Mouse (Mus musculus) liver, embryonic 13.5 days (tissue): ENCODE measurements around the gene Rusc2. TPM values are rescaled to one million over a fixed set of nuclear protein-coding genes. Genes with fewer than 3 reads are reported as not detected.

ENCODE experiments used
- ATAC-seq: fragments of 200-750 bp; cut with Nextera tagmentation; 2 replicates; pipeline ENCODE4 v1.8.0; 2017; ENCODE audit warnings: low read depth, mild to moderate bottlenecking, moderate number of reproducible peaks, moderate library complexity
- DNase-seq: peaks from one replicate; pipeline ENCODE4 v3.0.0; 2022
- H3K27ac ChIP-seq: fragments of 300-500 bp; sonication (generic); 2 replicates; pipeline ENCODE4 v1.5.1; 2015; ENCODE audit warnings: moderate library complexity, mild to moderate bottlenecking, inconsistent platforms
- H3K27me3 ChIP-seq: fragments of 300-500 bp; sonication (generic); 2 replicates; pipeline ENCODE4 v1.6.1; 2015; ENCODE audit warnings: mild to moderate bottlenecking, inconsistent platforms
- H3K36me3 ChIP-seq: fragments of 300-500 bp; sonication (generic); 2 replicates; pipeline ENCODE4 v1.6.1; 2015; ENCODE audit warnings: mild to moderate bottlenecking, inconsistent platforms
- H3K4me1 ChIP-seq: fragments of 300-500 bp; sonication (generic); replicated peaks from 2 replicates; pipeline ENCODE4 v1.6.1; 2015; ENCODE audit warnings: inconsistent platforms
- H3K4me2 ChIP-seq: fragments of 300-500 bp; sonication (generic); 2 replicates; pipeline ENCODE4 v1.6.1; 2015; ENCODE audit warnings: inconsistent platforms, mild to moderate bottlenecking, moderate library complexity
- H3K4me3 ChIP-seq: fragments of 300-500 bp; sonication (generic); replicated peaks from 2 replicates; pipeline ENCODE4 v1.5.1; 2015; ENCODE audit warnings: mild to moderate bottlenecking, inconsistent platforms
- H3K9ac ChIP-seq: fragments of 300-500 bp; sonication (generic); 2 replicates; pipeline ENCODE4 v1.6.1; 2015; ENCODE audit warnings: mild to moderate bottlenecking, inconsistent platforms
- H3K9me3 ChIP-seq: fragments of 300-500 bp; sonication (generic); replicated peaks from 2 replicates; pipeline ENCODE4 v1.6.1; 2016; ENCODE audit warnings: inconsistent platforms
- WGBS: fragments of 180-500 bp; shearing (Covaris S2); methylation state at CpG from one replicate; pipeline ENCODE4 v1.1.7; 2015; ENCODE audit not compliant: insufficient replicate concordance; 5-methylcytosine and 5-hydroxymethylcytosine counted together
- polyA plus RNA-seq: library from polyadenylated mRNA; unstranded; fragments of >200 nt; fragmentation: Nextera tagmentation; extraction: Ambion mirVana; gene quantifications from 2 replicates; pipeline ENCODE4 v1.2.1, GENCODE M21; 2015

Gene Rusc2
- polyA plus RNA-seq, 1 experiment from 2014 or later, result 0.82 TPM

- ATAC-seq, result no peak
- no peak overlapping the region for H3K27ac ChIP-seq
These were observed 19.2 kb downstream of the Rusc2 start for GRCm38 (mm10) chr4:43400976-43401375.

GRCm38 (mm10) chr4:43401486-43401885, 19.7 kb downstream of the Rusc2 start:
- WGBS, result 70% methylated on average over 10 of the region's 10 CpGs
- DNase-seq, result no peak

More at GRCm38 (mm10) chr4:43400976-43401375, 19.2 kb downstream of the Rusc2 start:
- Histone ChIP-seq H3K9me3 (no peaks in the 10 kb centered on the region), H3K4me1 (no peaks in the 10 kb centered on the region), H3K4me3 (no peak overlapping the region), H3K27me3 (peaks cover 20% of the 10 kb centered on the region), H3K4me2 (no peak overlapping the region), H3K9ac (no peak overlapping the region), H3K36me3 (no peaks in the 10 kb centered on the region)
- WGBS, result 47% methylated on average over 10 of the region's 10 CpGs
- DNase-seq, result no peak

GRCm38 (mm10) chr4:43402212-43402611, 20.4 kb downstream of the Rusc2 start:
- Histone ChIP-seq H3K4me1 (peaks cover 4% of the 10 kb centered on the region; the same call in 1 of the 2 replicates), H3K9me3 (no peaks in the 10 kb centered on the region), H3K4me2 (no peak overlapping the region), H3K27me3 (peaks cover 31% of the 10 kb centered on the region), H3K4me3 (no peak overlapping the region), H3K9ac (no peak overlapping the region), H3K27ac (no peak overlapping the region), H3K36me3 (no peaks in the 10 kb centered on the region)
- 58% methylated on average over 9 of the region's 9 CpGs for WGBS
- no peak for DNase-seq
- no peak for ATAC-seq

More at GRCm38 (mm10) chr4:43401486-43401885, 19.7 kb downstream of the Rusc2 start:
- H3K9ac ChIP-seq, result no peak overlapping the region
- no peak overlapping the region for H3K27ac ChIP-seq
- H3K4me1 ChIP-seq, result peaks cover 1% of the 10 kb centered on the region; the same call in 1 of the 2 replicates
- H3K36me3 ChIP-seq, result no peaks in the 10 kb centered on the region
- no peak for ATAC-seq
- no peaks in the 10 kb centered on the region for H3K9me3 ChIP-seq
- H3K4me2 ChIP-seq, result no peak overlapping the region
- H3K27me3 ChIP-seq, result peaks cover 25% of the 10 kb centered on the region
- H3K4me3 ChIP-seq, result no peak overlapping the region

DNA sequence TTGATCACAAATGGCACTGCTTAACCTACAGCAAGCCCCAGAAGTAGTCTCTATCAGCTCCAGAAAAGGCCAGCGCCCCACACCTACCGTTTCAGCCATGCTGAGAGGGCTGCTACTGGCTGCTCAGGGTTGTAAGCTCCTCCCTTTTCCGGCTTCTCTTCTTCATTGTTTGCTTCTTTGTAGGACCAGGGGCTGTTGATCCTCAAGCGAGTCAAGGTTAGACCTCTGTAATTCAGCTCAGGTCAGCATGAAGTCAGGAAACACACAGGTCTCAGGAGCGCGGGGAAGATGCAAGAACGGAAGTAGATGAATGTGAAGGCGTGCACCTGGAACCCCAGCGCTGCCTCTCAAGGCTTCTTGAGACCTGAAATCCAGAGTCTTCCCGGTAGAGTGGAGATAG, 22.9 kb downstream of the Rusc2 start:
- Histone ChIP-seq H3K4me1 (peaks cover 4% of the 10 kb centered on the region; the same call in 1 of the 2 replicates), H3K27me3 (peaks cover 36% of the 10 kb centered on the region), H3K9ac (no peak overlapping the region), H3K4me3 (no peak overlapping the region), H3K4me2 (no peak overlapping the region), H3K36me3 (no peaks in the 10 kb centered on the region), H3K9me3 (no peaks in the 10 kb centered on the region), H3K27ac (no peak overlapping the region)
- DNase-seq, result no peak
- ATAC-seq, result no peak
- 79% methylated on average over 10 of the region's 10 CpGs for WGBS

DNA sequence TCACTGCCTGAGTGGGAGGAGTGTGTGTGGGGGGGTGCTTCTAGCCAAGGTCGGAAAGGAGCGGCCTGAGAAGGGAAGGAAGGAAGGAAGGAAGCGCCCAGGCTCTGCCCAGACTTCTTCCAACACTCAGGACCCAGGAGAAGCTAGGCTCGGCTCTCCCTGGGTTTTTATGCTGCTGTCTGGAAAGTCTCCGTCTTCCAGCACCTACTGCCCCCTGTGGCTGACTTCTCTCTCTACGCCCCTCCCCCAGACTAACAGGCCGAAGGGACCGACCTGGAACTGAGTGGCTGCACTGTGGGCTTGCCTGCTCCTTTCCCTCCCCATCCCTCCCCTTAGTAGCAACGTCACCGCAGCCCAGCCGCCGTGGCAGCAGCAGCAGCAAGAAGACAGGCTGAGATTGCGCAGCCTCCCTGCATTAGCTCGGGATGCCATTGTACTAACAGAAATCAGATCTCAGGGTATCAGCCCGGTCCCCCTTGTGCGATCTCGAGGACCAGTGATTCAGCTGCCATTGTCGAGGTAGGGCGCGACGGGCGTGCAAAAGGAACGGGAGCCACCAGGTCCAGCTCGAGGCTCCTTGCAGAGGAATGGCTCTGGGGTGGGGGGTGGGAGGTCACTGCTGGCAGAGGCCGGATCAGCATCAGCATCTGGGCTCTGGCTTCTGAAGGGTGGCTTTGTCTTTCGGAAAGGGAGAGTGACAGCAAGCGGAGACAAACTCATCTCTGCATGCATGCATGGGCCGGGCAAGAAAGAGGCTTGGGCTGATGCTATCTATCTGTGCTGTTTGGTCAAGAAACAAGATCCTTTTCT, 24.6 kb downstream of the Rusc2 start:
- Histone ChIP-seq H3K36me3 (no peaks in the 10 kb centered on the region), H3K4me1 (peaks cover 4% of the 10 kb centered on the region; the same call in 1 of the 2 replicates), H3K9me3 (no peaks in the 10 kb centered on the region), H3K27ac (no peak overlapping the region; the same call in 1 of the 2 replicates), H3K4me2 (peak overlapping the region; percentile 50), H3K27me3 (peaks cover 35% of the 10 kb centered on the region), H3K9ac (peak overlapping the region; percentile 26; the same call in 1 of the 2 replicates), H3K4me3 (peak overlapping the region; percentile 34)
- WGBS, result 4% methylated on average over 28 of the region's 28 CpGs
- ATAC-seq (peak; percentile 66), DNase-seq (no peak)

DNA sequence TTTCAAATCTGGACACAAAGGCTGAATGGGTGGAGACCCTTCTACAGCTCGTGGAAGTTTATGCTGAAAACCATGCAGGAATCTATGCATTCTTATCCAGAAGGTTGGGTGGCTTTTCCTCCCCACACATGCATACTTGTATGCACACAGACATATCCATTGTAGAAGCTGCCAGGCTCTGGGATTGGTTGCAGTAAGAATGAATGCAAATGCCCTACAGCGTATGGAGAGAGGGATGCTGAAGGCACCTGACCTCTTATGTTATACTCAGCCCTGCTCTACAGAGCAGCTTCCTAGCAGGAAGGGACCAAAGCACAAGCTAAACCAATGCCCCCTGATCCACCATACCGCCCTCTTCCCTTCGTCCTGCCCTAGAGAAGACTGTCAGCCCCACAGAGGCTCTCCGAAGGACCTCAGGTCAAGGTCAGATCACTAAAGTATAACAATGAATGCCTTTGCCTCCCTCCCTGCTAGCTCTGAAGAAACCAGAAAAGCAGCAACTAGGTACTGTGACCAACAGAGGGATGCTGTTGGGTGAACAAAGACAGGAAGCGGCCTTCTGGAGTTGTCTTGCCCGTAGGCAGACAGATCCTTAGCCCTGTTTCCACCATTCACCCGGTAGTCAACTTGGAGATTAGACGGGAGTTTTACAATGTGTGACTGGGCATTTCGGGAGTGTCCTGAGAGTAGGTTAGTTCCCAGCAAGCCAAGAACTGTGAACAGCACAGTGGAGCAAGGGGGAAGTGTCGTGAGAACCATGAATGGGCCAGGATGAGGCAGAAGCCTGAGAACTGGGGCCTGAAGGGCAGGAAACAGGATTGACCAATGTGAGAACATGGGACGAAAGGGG, 25.5 kb downstream of the Rusc2 start:
- 50% methylated on average over 12 of the region's 12 CpGs for WGBS
- Histone ChIP-seq H3K4me1 (peaks cover 4% of the 10 kb centered on the region; the same call in 1 of the 2 replicates), H3K9ac (no peak overlapping the region), H3K9me3 (no peaks in the 10 kb centered on the region), H3K4me3 (peak overlapping the region; percentile 34; the same call in 1 of the 2 replicates), H3K36me3 (no peaks in the 10 kb centered on the region), H3K27me3 (peaks cover 35% of the 10 kb centered on the region), H3K27ac (no peak overlapping the region), H3K4me2 (peak overlapping the region; percentile 50; the same call in 1 of the 2 replicates)
- DNase-seq, result no peak
- no peak for ATAC-seq

DNA sequence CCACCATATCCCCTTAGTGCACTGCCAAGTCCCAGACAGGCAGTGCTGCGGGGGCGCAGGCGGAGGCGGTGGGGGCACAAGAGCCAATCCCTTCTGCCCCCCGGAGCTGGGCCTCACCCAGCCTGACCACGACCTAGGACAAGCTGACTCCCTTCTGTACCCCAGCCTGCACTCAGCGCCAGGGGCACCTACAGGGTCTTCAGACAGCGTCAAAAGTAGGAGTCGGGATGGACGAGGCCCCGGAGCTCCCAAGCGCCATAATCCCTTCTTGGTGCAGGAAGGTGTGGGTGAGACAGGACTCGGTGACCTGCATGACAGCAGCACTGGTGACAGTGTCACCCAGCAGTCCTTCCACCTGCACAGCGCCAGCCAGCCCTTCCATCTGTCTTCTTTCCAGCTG, 33.0 kb downstream of the Rusc2 start:
- no peak overlapping the region for H3K4me2 ChIP-seq
- H3K4me3 ChIP-seq, result no peak overlapping the region
- no peaks in the 10 kb centered on the region for H3K27me3 ChIP-seq
- peaks cover 17% of the 10 kb centered on the region for H3K4me1 ChIP-seq
- H3K9me3 ChIP-seq, result no peaks in the 10 kb centered on the region
- H3K27ac ChIP-seq, result no peak overlapping the region
- WGBS, result 85% methylated on average over 14 of the region's 14 CpGs
- ATAC-seq (no peak), DNase-seq (no peak)
- 0 out of 2 replicates have a peak, but pooled peaks cover 7% of the 10 kb centered on the region for H3K36me3 ChIP-seq
- no peak overlapping the region for H3K9ac ChIP-seq

DNA sequence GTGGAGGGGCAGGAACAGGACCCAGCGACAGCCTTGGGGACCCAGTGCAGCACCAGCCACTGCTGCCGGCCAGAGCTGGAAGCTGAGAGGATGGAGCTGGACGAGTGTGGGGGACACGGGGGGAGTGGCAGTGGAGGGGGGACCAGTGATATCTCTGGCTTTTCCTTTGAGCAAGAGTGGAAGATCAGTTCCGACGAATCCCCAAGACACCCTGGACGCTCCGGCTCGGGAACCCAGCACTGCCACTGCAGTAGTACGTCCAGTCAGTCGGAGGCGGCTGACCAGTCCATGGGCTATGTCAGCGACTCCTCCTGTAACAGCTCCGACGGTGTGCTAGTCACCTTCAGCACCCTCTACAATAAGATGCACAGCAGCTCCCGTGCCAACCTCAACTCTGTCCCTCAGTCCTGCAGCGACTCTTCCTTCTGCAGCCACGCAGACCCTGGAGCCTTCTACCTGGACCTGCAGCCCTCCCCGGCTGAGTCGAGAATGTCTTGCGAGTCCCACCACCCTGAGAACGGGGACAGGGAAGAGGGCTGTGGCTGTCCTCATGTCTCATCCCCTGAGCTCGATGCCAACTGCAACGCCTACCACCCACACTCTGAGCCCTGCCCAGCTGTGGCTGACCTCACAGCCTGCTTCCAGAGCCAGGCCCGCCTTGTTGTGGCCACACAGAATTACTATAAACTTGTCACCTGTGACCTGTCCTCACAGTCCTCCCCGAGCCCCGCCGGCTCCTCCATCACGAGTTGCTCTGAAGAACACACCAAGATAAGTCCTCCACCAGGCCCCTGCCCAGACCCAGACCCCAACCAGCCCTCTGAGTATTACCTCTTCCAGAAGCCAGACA, 33.7 kb downstream of the Rusc2 start:
- Histone ChIP-seq H3K36me3 (0 out of 2 replicates have a peak, but pooled peaks cover 7% of the 10 kb centered on the region), H3K4me1 (peaks cover 22% of the 10 kb centered on the region), H3K27me3 (no peaks in the 10 kb centered on the region), H3K4me2 (no peak overlapping the region), H3K27ac (no peak overlapping the region), H3K9me3 (no peaks in the 10 kb centered on the region), H3K9ac (no peak overlapping the region), H3K4me3 (no peak overlapping the region)
- ATAC-seq (no peak), DNase-seq (no peak)
- WGBS, result 82% methylated on average over 29 of the region's 29 CpGs

DNA sequence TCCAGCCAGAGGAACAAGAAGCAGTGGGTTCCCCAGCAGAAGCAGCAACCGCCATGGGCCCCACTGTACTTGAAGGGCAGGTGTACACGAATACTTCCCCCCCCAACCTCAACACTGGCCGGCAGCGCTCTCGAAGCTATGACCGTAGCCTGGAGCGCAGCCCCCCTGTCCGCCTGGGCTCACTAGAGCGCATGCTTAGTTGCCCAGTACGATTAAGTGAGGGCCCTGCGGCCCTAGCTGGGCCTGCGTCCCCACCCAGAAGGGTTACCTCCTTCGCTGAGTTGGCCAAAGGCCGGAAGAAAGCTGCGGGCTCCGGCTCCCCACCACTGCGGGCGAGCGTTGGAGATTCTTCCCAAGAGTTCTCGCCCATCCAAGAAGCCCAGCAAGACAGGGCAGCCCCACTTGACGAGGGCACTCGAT, 34.3 kb downstream of the Rusc2 start:
- WGBS, result 84% methylated on average over 22 of the region's 22 CpGs
- no peak overlapping the region for H3K27ac ChIP-seq
- H3K27me3 ChIP-seq, result no peaks in the 10 kb centered on the region
- no peak overlapping the region for H3K4me2 ChIP-seq
- no peaks in the 10 kb centered on the region for H3K9me3 ChIP-seq
- DNase-seq (no peak), ATAC-seq (no peak)
- peaks cover 22% of the 10 kb centered on the region for H3K4me1 ChIP-seq
- no peak overlapping the region for H3K9ac ChIP-seq
- H3K36me3 ChIP-seq, result 0 out of 2 replicates have a peak, but pooled peaks cover 7% of the 10 kb centered on the region
- no peak overlapping the region for H3K4me3 ChIP-seq

DNA sequence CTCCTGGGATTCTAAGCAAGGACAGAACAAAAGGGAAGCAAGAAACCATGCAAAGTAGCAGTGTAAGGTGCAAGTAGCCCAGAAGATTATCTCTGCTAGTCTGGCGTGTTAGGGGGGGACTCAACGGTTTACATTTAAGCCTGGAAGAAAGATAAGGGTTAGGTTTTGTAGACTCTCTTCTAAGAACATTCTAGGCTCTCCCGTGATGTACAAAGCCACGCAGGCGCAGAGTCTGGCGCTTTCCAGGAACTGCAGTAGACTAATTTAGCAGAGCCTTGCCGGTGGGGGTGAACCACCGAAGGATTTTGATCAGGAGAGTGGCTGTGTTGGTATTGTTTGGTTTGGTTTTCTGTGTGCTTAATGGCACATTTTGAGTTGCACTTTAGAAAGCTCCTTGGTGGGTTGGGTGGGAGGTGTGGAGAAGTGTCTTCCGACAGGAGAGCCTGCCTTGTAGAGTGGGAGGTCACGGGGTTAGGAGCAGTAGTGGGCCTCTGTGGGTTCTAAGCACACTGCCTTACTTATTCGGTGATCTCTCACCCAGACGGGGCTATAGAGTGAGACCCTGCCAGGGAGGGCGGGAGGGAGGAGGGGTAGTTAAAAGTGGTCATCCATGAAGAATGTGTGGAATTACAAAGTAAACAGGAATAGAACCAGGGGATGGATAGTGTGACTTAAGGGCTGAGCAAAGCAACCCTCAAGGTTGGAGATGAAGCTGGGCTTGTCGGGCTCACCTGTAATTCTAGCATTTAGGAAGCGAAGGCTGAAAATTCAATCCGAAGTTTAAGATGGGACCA, 35.7 kb downstream of the Rusc2 start:
- ATAC-seq, result peak; percentile 70
- Histone ChIP-seq H3K27me3 (peaks cover 7% of the 10 kb centered on the region), H3K9me3 (no peaks in the 10 kb centered on the region), H3K9ac (no peak overlapping the region), H3K36me3 (0 out of 2 replicates have a peak, but pooled peaks cover 10% of the 10 kb centered on the region), H3K27ac (peak overlapping the region; percentile 34; the same call in 1 of the 2 replicates), H3K4me2 (no peak overlapping the region), H3K4me1 (peaks cover 24% of the 10 kb centered on the region), H3K4me3 (no peak overlapping the region)
- 41% methylated on average over 16 of the region's 16 CpGs for WGBS
- peak; percentile 26 for DNase-seq
